Mouse (Mus musculus) bone marrow, adult 2 months (tissue): ENCODE measurements around the gene Eps8.

Experiments used
- CTCF ChIP-seq: fragments of 200-500 bp; IDR thresholded peaks from 2 replicates; pipeline ENCODE4 v1.5.1; 2011; ENCODE audit warnings: low read length, control low read depth; ENCODE audit not compliant: control insufficient read depth, insufficient read depth
- POLR2A ChIP-seq: fragments of 200-500 bp; IDR thresholded peaks from 2 replicates; pipeline ENCODE4 v1.6.1; 2011; ENCODE audit warnings: low read depth, mild to moderate bottlenecking, control low read depth, low read length, borderline replicate concordance; ENCODE audit not compliant: control insufficient read depth

GRCm38 (mm10) chr6:137540800-137541199 lies 113.9 kb downstream of the Eps8 start:
- TF ChIP-seq POLR2A (no peak), CTCF (no peak)
